Comparison of ENCODE assay signal across 8 mouse cellular contexts in the genomic region with DNA sequence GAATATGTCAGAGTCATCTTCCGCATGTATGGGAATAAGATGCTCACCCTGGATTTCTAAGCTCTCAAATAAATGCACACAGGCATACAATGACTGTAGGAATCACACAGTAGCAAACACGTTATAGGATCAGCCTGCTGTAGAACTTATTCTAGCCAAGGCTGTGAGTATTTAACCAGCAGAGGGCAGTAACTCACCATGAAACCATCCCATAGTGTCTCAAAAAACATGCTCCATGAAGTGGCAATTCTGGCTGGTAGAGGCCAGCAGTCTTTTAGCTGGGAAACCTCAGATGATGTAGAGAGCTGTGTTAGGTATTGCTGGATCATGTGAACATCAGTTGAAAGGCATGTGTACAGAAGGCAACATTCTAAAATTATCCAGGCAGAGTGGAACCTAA. TPM values are rescaled to one million over a fixed set of nuclear protein-coding genes. Genes with fewer than 3 reads are reported as not detected.
A peak's percentile ranks its signal among the peaks of the same experiment; 100 is the strongest.
DNase-seq lines count a peak whose midpoint lies in the region; ATAC-seq lines count a peak whose summit lies in the region.

No protein-coding gene starts in this region.

- ATAC-seq in CD4-positive, CD25-positive, alpha-beta regulatory T cell, adult 4 months = no peak

- no peaks in the 10 kb centered on the region for H3K27me3 ChIP-seq in splenic B cell, adult 2 months (ENCODE audit: control insufficient read depth, insufficient read depth, low read length, poor library complexity, severe bottlenecking)

- peak; percentile 45 for DNase-seq in CD4-positive, CD25-positive, alpha-beta regulatory T cell, adult 2 months (ENCODE audit: low read depth, low spot score)
- DNase-seq in 3T3-L1 (ENCODE audit: low read depth, low spot score) = peak; percentile 73
- DNase-seq in c-Kit-positive CD71-positive TER-119-positive erythroid progenitor cells, embryonic 14.5 days (ENCODE audit: low spot score) = peak; percentile 1
- DNase-seq in frontal cortex, postnatal 14 days (ENCODE audit: low spot score in 2 of 2) = peak; percentile 9 to 42
- peak; percentile 75 for DNase-seq in layer of hippocampus, adult 11-12 months (ENCODE audit: low spot score)
- peak; percentile 47 for DNase-seq in lung, postnatal 25 days (ENCODE audit: low spot score)
- peak; percentile 34 for DNase-seq in splenic B cell, adult 2 months (ENCODE audit: low read depth, low spot score)

- no peaks in the 10 kb centered on the region for H3K36me3 ChIP-seq in splenic B cell, adult 2 months (ENCODE audit: control insufficient read depth, insufficient read depth, low read length, poor library complexity, severe bottlenecking)

RNA-seq across cellular contexts. Expression of gene Duxbl3, which starts 45.3 kb away (rescaled TPM):
- not detected for polyA plus RNA-seq in CD4-positive, CD25-positive, alpha-beta regulatory T cell, adult 4 months (2017; shearing (Covaris generic))

Comparison
In these comparisons a context has a peak if more than half of its experiments do, and no peak if none do; other contexts are left out.
1. DNase-seq: peak in every context shown above with its lines; median percentile 75 in layer of hippocampus, adult 11-12 months; 73 in 3T3-L1; 47 in lung, postnatal 25 days; 45 in CD4-positive, CD25-positive, alpha-beta regulatory T cell, adult 2 months; 34 in splenic B cell, adult 2 months; 26 in frontal cortex, postnatal 14 days; 1 in c-Kit-positive CD71-positive TER-119-positive erythroid progenitor cells, embryonic 14.5 days.